Comparison of ENCODE assay signal across 24 mouse cellular contexts in the genomic region with DNA sequence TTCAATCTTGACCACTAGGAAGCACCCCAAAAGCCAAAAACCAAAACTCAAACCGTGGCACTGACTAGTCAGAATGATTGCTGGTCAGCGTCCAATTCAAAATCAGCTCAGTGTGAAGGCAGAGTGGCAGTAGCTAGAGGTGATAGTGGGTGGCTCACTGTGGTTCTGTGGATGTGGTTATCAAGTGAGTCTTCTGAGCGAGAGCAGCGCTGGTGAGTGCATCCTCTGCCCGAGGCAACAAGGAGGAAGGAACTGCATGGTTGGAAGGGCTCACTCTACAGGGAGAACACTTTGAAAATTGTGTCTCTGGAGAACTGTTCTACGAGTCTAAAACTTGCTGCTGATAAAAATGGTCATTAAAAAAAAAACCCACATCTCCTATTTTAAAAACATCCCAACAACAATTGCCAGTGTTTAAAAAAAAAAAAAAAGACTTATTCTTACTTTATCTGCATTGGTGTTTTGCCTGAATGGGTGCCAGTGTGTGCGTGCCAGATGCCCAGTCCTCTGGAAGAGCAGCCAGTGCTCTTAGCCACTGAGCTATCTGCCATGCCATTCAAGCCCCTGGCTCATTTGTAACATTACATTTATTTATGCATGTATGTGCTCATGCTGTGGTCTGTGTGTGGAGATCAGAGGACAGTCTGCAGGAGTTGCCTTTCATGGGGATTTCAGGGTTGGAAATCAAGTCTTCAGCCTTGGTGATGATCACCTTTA. TPM values are rescaled to one million over a fixed set of nuclear protein-coding genes. Genes with fewer than 3 reads are reported as not detected.
DNase-seq lines count a peak whose midpoint lies in the region; ATAC-seq lines count a peak whose summit lies in the region.
"Had no signal": no experiment of that assay in that cellular context is flagged by ENCODE, and none has a peak within 500 bp of the region (broad histone marks: within the 10 kb centered on the region; RNA-seq: fewer than 3 reads in every experiment).

No protein-coding gene starts in this region.

- peak; percentile 42 for DNase-seq in CD4-positive, CD25-positive, alpha-beta regulatory T cell, adult 2 months (ENCODE audit: low read depth, low spot score)
- peak; percentile 72 for DNase-seq in 416B (ENCODE audit: low read depth)
- DNase-seq in embryo, embryonic 10 days (ENCODE audit: low spot score): no peak
- no peak for DNase-seq in urinary bladder, adult 2 months (ENCODE audit: low spot score)
- no peak for DNase-seq in urinary bladder, postnatal 4 days (ENCODE audit: low spot score in 2 of 2)
- DNase-seq: adrenal gland, postnatal 14 days; cerebellum, adult 9-10 months; kidney, postnatal 14 days; lung, postnatal 14 days; right cerebral cortex, postnatal 25 days had no signal

- no peak for ATAC-seq in CD4-positive, CD25-positive, alpha-beta regulatory T cell, adult 4 months
- ATAC-seq in common myeloid progenitor, adult 5-6 weeks (replicated peaks; ENCODE audit: low read depth, poor library complexity, severe bottlenecking): peak; percentile 87
- peak; percentile 80 for ATAC-seq in megakaryocyte progenitor cell, adult 5-6 weeks (replicated peaks; ENCODE audit: poor library complexity)
- ATAC-seq: forebrain, embryonic 15.5 days; midbrain, embryonic 13.5 days had no signal

RNA-seq across cellular contexts. Expression of a gene that starts 1.3 kb away (rescaled TPM):
- 10 to 100 TPM; 15.1 to 15.2 TPM for polyA plus RNA-seq in CD4-positive, CD25-positive, alpha-beta regulatory T cell, adult 4 months (2017; shearing (Covaris generic))
- 48.9 and 53.3 TPM in 2 replicates for total RNA-seq in common myeloid progenitor, adult 5-6 weeks (2017)
- 31.2 and 43.3 TPM in 2 replicates for total RNA-seq in megakaryocyte progenitor cell, adult 5-6 weeks (2015)
- 54.4 and 65.8 TPM in 2 replicates for total RNA-seq in megakaryocyte progenitor cell, adult 5-6 weeks (2017)
- 21.9 and 25.0 TPM in 2 replicates for polyA plus RNA-seq in urinary bladder, adult 2 months (2012; rRNA removed)

RNA-seq across cellular contexts. Expression of a gene that starts 16.2 kb away (rescaled TPM):
- 1 to 10 TPM; 6.8 to 7.4 TPM for polyA plus RNA-seq in CD4-positive, CD25-positive, alpha-beta regulatory T cell, adult 4 months (2017; shearing (Covaris generic))
- total RNA-seq in common myeloid progenitor, adult 5-6 weeks (2017): 3.7 and 5.8 TPM in 2 replicates
- total RNA-seq in megakaryocyte progenitor cell, adult 5-6 weeks (2015): 14.1 TPM in 2 replicates
- 4.6 and 6.5 TPM in 2 replicates for total RNA-seq in megakaryocyte progenitor cell, adult 5-6 weeks (2017)
- 11.8 and 12.8 TPM in 2 replicates for polyA plus RNA-seq in urinary bladder, adult 2 months (2012; rRNA removed)

RNA-seq across cellular contexts. Expression of a gene that starts 33.0 kb away (rescaled TPM):
- polyA plus RNA-seq in CD4-positive, CD25-positive, alpha-beta regulatory T cell, adult 4 months (2017; shearing (Covaris generic)): not detected
- total RNA-seq in common myeloid progenitor, adult 5-6 weeks (2017): not detected in 2 replicates
- not detected in 2 replicates for total RNA-seq in megakaryocyte progenitor cell, adult 5-6 weeks (2015)
- not detected in 2 replicates for total RNA-seq in megakaryocyte progenitor cell, adult 5-6 weeks (2017)
- not detected in 2 replicates for polyA plus RNA-seq in urinary bladder, adult 2 months (2012; rRNA removed)
- total RNA-seq: ES-E14; gastrocnemius, adult 8-10 months; heart, adult 8-10 months; heart, postnatal 10 days; layer of hippocampus, postnatal 10 days; left cerebral cortex, postnatal 14 days had no signal
- polyA plus RNA-seq: forebrain, embryonic 15.5 days; hindbrain, embryonic 15.5 days; midbrain, embryonic 13.5 days; neural tube, embryonic 12.5 days; stomach, embryonic 14.5 days had no signal

RNA-seq across cellular contexts. Expression of a gene that starts 55.5 kb away (rescaled TPM):
- under 1 TPM; 0.42 to 0.61 TPM for polyA plus RNA-seq in CD4-positive, CD25-positive, alpha-beta regulatory T cell, adult 4 months (2017; shearing (Covaris generic))
- 9.0 and 10.7 TPM in 2 replicates for total RNA-seq in common myeloid progenitor, adult 5-6 weeks (2017)
- total RNA-seq in megakaryocyte progenitor cell, adult 5-6 weeks (2015): 6.4 and 8.0 TPM in 2 replicates
- 5.5 and 5.8 TPM in 2 replicates for total RNA-seq in megakaryocyte progenitor cell, adult 5-6 weeks (2017)
- polyA plus RNA-seq in urinary bladder, adult 2 months (2012; rRNA removed): 11.6 and 11.9 TPM in 2 replicates

Comparison
In these comparisons a context has a peak if more than half of its experiments do, and no peak if none do; other contexts are left out.
1. DNase-seq: peak in CD4-positive, CD25-positive, alpha-beta regulatory T cell, adult 2 months (single experiment) and 416B (single experiment); none in embryo, embryonic 10 days (single experiment), urinary bladder, adult 2 months (single experiment) and urinary bladder, postnatal 4 days (0 of 2).